Comparison of ENCODE assay signal across 9 mouse cellular contexts in genomic region chr2:52622616-52623015, GRCm38 (mm10). TPM values are rescaled to one million over a fixed set of nuclear protein-coding genes. Genes with fewer than 3 reads are reported as not detected.
A peak's percentile ranks its signal among the peaks of the same experiment; 100 is the strongest.
DNase-seq lines count a peak whose midpoint lies in the region; ATAC-seq and TF ChIP-seq lines count a peak whose summit lies in the region.
"Had no signal": no experiment of that assay in that cellular context is flagged by ENCODE, and none has a peak within 500 bp of the region (broad histone marks: within the 10 kb centered on the region; RNA-seq: fewer than 3 reads in every experiment).

No protein-coding gene starts in this region.

- H3K27me3 ChIP-seq in forebrain, embryonic 13.5 days: no peaks in the 10 kb centered on the region
- H3K27me3 ChIP-seq in forebrain, embryonic 12.5 days: no peaks in the 10 kb centered on the region
- no peaks in the 10 kb centered on the region for H3K27me3 ChIP-seq in kidney, postnatal 0 days (ENCODE audit: insufficient read depth, low read length)
- H3K27me3 ChIP-seq in testis, adult 2 months (ENCODE audit: control insufficient read depth, insufficient read depth, low read length): no peaks in the 10 kb centered on the region

- ATAC-seq in forebrain, embryonic 13.5 days: peak; percentile 39; the same call in 1 of the 2 replicates
- no peak for ATAC-seq in forebrain, embryonic 12.5 days (ENCODE audit: low FRiP score)
- no peak for ATAC-seq in kidney, postnatal 0 days (replicated peaks; ENCODE audit: low FRiP score, low read depth)
- ATAC-seq: inflammation-experienced regulatory T-cells, adult 6 months had no signal

- H3K4me2 ChIP-seq in forebrain, embryonic 13.5 days: no peak overlapping the region
- H3K4me2 ChIP-seq in forebrain, embryonic 12.5 days: no peak overlapping the region
- H3K4me2 ChIP-seq in kidney, postnatal 0 days (ENCODE audit: low read length): no peak overlapping the region

- H3K4me1 ChIP-seq in forebrain, embryonic 13.5 days: peaks cover 12% of the 10 kb centered on the region
- H3K4me1 ChIP-seq in forebrain, embryonic 12.5 days: peaks cover 16% of the 10 kb centered on the region; the same call in 1 of the 2 replicates
- peaks cover 16% of the 10 kb centered on the region; the same call in 1 of the 2 replicates for H3K4me1 ChIP-seq in kidney, postnatal 0 days (replicated peaks; ENCODE audit: insufficient read depth, low read length)
- no peaks in the 10 kb centered on the region for H3K4me1 ChIP-seq in testis, adult 2 months (ENCODE audit: control insufficient read depth, insufficient read depth, low read length)

- no peaks in the 10 kb centered on the region for H3K36me3 ChIP-seq in forebrain, embryonic 13.5 days (ENCODE audit: poor library complexity, severe bottlenecking)
- H3K36me3 ChIP-seq in forebrain, embryonic 12.5 days (replicated peaks): no peaks in the 10 kb centered on the region
- no peaks in the 10 kb centered on the region for H3K36me3 ChIP-seq in kidney, postnatal 0 days (ENCODE audit: insufficient read depth, low read length)
- no peaks in the 10 kb centered on the region for H3K36me3 ChIP-seq in testis, adult 2 months (ENCODE audit: control insufficient read depth, insufficient read depth, low read length)

- H3K4me3 ChIP-seq in forebrain, embryonic 13.5 days: no peak overlapping the region
- H3K4me3 ChIP-seq in forebrain, embryonic 12.5 days (replicated peaks): no peak overlapping the region
- no peak overlapping the region for H3K4me3 ChIP-seq in kidney, postnatal 0 days (replicated peaks; ENCODE audit: low read depth, low read length)
- H3K4me3 ChIP-seq in testis, adult 2 months (ENCODE audit: control insufficient read depth, low read depth, low read length): no peak overlapping the region

- H3K27ac ChIP-seq in forebrain, embryonic 13.5 days: no peak overlapping the region
- no peak overlapping the region for H3K27ac ChIP-seq in forebrain, embryonic 12.5 days
- no peak overlapping the region for H3K27ac ChIP-seq in kidney, postnatal 0 days
- H3K27ac ChIP-seq in testis, adult 2 months (ENCODE audit: control insufficient read depth, insufficient read depth, low read depth, low read length): no peak overlapping the region

- no peak for DNase-seq in kidney, postnatal 0 days (ENCODE audit: low spot score)
- no peak for DNase-seq in kidney, adult 8-10 months
- no peak for DNase-seq in testis, postnatal 10 days (ENCODE audit: low spot score)
- no peak for DNase-seq in natural killer cell, adult 2 months (ENCODE audit: low spot score in 2 of 2)
- DNase-seq in spleen, adult 18-20 months: no peak

- H3K9me3 ChIP-seq in forebrain, embryonic 13.5 days (replicated peaks): no peaks in the 10 kb centered on the region
- H3K9me3 ChIP-seq in forebrain, embryonic 12.5 days: no peaks in the 10 kb centered on the region
- no peaks in the 10 kb centered on the region for H3K9me3 ChIP-seq in kidney, postnatal 0 days (replicated peaks; ENCODE audit: low read length)

- no peak overlapping the region for H3K9ac ChIP-seq in forebrain, embryonic 13.5 days
- H3K9ac ChIP-seq in forebrain, embryonic 12.5 days: no peak overlapping the region
- H3K9ac ChIP-seq in kidney, postnatal 0 days (ENCODE audit: low read depth, low read length): no peak overlapping the region

- no peak for TF ChIP-seq POLR2A in testis, adult 2 months (IDR thresholded peaks at IDR 0.05; ENCODE audit: control insufficient read depth, low read depth, low read length)

- 65% methylated on average over 2 of the region's 2 CpGs for WGBS in forebrain, embryonic 13.5 days
- 58% methylated on average over 2 of the region's 2 CpGs for WGBS in forebrain, embryonic 12.5 days
- 73% methylated on average over 2 of the region's 2 CpGs for WGBS in kidney, postnatal 0 days

- TF ChIP-seq CTCF in kidney, postnatal 0 days (IDR thresholded peaks at IDR 0.05; ENCODE audit: low read depth): peak; percentile 58
- TF ChIP-seq CTCF in testis, adult 2 months (IDR thresholded peaks at IDR 0.05; ENCODE audit: control insufficient read depth, insufficient read depth, insufficient replicate concordance, low read depth, low read length): peak; percentile 13; the same call in 1 of the 2 replicates

RNA-seq across cellular contexts. Expression of gene Cacnb4, which starts 54.0 kb away (rescaled TPM):
- 6.6 TPM in 2 replicates for polyA plus RNA-seq in forebrain, embryonic 13.5 days (2015; fragmentation: Nextera tagmentation; extraction: Ambion mirVana)
- 4.1 and 6.1 TPM in 2 replicates for polyA plus RNA-seq in forebrain, embryonic 12.5 days (2016; fragmentation: Nextera tagmentation; extraction: Ambion mirVana)
- polyA plus RNA-seq in kidney, postnatal 0 days (2015; fragmentation: Nextera tagmentation; extraction: Ambion mirVana): 1.4 and 2.0 TPM in 2 replicates
- polyA plus RNA-seq in testis, adult 2 months (2012; rRNA removed): 0.68 and 0.97 TPM in 2 replicates
